Mouse (Mus musculus) spleen, adult 2 months (tissue): ENCODE measurements around the gene Dnttip1.

Source experiments
- CTCF ChIP-seq: fragments of 200-500 bp; IDR thresholded peaks from 2 replicates; pipeline ENCODE4 v1.5.1; 2011; ENCODE audit warnings: mild to moderate bottlenecking, inconsistent platforms; ENCODE audit not compliant: insufficient read depth, insufficient read length, insufficient replicate concordance; ENCODE audit errors: extremely low read depth
- POLR2A ChIP-seq: fragments of 200-500 bp; IDR thresholded peaks from 2 replicates; pipeline ENCODE4 v1.6.1; 2011; ENCODE audit warnings: low read depth, low read length, inconsistent platforms

GRCm38 (mm10) chr2:164793236-164793635, 47.5 kb downstream of the Dnttip1 start:
- TF ChIP-seq CTCF (peak; percentile 47; the same call in 1 of the 2 replicates), POLR2A (no peak)
